Mouse (Mus musculus): ENCODE measurements around the gene Spata5.
"Not testable (repeated sequence)": the region's sequence is repeated elsewhere in the genome, so short reads cannot be mapped to it uniquely, and the experiment has no call there.

The Spata5 gene

DNA sequence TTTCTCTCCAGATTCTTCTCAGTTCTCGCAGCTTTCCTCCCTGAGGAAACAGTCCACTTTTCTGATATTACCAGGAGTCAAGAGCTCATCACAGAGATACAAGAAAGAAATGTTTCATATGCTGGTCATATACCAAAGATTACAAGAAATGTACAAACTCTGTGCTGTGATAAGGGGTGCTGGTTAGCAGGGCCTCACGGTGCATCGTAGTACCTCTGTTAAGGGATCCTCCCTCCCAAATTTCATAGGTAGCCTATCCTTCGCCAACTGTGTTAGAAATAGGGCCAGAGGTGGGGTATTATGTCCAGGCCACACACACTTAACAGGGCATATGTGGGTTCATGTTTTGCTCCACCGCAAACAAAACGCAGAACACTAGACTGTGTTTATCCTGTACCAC lies 157.1 kb downstream of the Spata5 start:
- no peak for DNase-seq

DNA sequence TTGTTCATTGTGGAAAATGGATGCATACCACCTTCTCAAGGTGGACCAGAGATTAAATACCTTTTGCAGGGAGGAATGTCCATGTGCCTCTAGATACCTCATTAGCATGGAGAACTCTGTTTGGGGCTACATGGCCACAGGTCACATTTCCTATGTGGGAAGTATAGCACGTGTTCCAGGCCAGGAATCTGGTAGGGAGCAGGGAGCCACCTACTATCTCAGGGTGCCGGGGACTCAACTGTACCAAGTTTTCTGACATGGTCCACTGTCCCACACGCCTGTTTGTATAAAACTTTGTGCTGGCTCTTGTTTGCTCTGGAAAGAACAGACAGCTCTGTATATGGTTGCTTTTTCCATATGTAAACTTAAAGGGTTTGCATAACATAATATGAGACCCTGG lies 158.0 kb downstream of the Spata5 start:
- DNase-seq = no peak

DNA sequence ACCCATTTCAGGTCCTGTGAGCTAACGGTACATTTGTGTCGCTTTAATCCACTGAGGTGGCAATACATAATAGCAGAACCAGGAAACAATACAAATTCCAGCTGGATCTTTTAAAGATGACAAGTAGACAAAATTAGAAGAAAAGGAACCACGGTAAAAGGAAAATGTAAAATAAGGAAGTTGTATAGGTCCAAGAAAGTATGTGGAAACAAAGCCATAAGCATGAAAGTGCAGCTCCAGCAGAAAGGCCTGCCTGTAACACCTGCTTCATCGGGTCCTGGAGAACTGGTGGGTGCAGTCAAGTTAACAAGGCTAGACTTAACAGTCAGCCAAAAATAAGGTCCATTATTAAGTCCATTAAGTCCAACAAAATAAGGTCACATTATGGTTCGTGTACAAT lies 164.9 kb downstream of the Spata5 start:
- no peak for DNase-seq

DNA sequence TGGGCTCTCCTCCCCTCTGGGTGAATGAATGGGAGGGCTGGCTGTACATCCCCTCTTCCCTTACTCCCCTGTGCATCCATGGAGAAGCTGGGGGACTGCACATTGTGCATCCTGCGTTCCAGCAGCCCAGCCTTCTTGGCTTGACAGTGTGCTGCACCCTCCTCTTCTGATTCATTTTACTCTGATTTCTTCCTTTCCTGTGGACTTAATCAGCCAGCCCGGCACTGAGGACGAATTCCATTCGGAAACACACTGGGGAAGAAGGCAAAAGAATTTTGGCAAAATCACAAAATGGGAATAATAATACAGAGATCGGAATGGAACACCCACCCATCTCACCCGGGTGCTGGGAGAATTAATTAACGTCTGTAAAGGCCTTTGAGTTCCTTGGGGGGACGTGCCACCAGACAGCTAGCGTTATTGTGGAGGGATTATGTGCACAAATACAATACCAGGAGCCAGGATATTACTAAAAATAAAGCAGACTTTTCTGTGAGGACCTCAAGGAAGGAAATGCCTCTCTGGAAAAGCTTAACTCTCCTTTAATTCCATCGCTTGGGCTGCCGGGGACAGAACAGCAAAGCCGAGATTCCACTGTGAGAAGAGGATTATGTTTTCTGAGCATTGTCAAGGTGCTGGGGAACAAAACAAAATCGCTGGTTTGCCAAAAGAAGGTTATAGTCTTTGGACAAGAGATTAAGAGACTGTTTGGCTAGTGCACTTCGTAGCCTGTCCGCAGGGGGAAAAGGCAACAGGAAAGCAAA lies 166.5 kb downstream of the Spata5 start:
- DNase-seq = no peak

DNA sequence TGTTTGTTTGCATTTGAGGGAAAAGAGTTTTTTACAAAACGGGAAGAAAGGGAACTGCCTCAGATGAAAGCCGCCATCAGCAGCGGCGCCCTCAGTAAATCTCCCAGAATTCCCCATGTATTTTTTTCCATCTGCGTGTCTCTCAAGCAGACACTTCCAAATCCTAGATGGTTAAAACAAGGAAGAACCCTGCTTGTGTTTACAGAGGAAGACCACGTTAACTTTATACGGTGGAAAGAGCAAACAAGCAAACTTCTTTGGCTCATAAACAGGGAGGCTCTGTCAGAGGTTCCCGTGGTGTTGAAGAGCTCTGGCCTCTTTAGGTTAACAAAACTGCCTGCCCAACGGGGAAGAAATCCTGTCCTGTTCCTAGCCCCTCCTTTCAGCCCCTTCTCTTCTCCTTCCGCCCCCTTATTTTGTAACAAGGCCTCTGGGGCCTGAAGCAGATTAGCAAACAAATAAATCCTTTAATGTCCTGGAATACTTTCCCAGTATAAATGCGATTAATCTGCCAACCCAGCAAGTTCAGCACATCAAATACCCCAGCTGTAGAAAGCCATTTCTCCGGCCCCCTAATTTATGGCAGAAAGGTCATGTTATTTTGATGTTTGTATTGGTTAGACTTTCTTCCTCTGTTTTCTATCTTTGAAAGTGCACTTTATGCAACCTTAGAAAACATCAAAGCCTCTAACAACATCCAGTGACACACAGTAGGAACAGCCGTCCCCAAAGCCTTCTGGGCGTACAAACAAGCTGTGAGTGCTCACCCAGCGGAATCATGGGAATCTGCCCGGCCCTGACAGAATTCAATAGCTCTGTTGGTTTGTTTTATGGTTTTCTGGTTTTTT lies 167.3 kb downstream of the Spata5 start:
- DNase-seq = no peak

DNA sequence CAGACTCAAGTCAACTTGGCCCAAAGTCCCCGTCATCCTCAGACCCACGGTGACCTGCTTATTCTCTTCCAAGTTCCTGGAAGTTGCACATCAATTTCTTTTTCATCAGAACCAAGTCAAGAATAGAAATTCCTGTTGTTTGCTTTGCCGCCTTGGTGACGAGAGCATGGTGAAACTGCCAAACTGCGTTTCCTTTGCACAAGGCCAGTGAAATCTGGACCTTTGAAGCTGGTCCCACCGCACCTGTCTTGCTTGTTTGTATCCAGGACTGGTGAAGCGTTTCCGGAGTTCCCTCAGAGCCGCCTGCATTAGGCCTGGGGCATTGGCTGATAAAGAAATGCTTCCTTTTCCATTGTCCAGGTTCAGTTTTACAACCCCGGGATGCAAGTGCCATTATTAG lies 176.0 kb downstream of the Spata5 start:
- no peak for DNase-seq

DNA sequence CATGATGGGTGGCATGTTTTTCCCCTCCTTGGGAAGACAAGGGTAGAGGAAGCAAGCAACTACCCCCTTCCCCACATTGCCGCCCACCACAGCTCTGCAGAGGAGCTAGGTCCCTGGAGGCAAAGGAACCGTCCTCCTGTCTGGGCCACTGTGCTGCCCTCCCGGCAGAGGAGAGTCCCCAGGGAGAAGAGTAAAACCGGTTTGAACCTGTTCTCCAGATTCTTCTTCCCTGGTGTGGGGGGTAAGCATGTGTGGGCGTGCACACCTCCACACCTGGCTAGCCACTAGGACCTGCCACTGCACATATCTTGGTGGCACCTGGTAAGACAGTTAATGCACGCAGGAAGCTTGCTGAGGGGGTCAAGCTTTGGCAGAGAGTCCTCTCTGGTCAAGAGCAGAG lies 176.8 kb downstream of the Spata5 start:
- no peak for DNase-seq

DNA sequence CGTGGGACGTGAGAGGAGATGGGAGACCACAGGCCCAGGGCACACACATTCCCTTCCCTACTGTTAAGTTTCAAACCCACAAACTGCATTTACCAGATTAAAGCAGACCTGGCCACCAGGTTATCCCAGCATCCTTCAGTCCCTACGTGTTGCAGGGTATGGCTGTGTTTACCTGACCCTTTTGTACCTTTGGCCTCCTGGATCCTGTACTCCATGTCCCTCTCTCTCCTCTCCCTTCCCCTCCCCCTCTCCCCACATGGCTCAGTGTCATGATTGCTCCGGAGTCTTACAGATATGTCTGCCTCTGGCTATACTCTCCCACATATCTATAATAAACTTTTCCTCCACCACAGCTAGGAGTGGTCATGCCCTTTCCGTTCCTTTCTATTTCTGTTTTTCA lies 177.5 kb downstream of the Spata5 start:
- DNase-seq = no peak

DNA sequence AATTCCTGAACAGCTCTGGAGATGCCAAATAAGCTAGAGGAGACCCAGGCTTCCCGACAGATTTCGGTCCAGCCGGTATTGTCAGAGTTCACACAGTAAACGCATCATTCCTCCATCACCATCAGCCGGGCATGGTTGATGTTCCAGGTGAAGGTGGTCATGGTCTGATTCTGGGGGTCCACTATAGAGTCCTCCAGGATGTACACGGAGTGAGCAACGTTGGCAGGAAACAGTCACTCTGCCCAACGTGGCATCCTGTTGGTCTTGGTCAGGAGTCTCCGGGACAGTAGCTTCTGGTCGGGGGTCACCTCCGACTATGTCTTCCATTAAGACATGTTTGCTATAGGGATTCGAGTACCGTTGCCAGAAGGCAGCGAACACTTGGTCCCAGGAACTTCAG lies 179.9 kb downstream of the Spata5 start:
- DNase-seq = not testable (repeated sequence)

DNA sequence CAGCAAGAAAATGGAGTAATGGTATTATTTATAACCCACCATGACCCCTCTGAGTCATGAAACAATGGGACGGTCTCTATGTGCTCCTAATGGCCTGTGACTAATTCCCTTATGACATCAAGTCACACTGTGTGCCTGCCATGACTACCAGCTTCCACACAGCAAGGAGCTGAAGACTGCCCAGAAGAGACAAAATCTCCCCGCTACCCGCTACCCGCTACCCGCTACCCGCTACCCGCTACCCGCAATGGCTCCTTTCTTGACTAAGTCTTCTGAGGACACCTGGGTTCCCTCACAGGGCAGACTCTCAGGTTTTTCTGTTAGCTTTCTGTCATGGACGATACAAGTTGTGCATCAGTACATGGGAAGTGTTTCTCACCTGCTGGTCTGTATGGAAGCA lies 182.7 kb downstream of the Spata5 start:
- DNase-seq = no peak

DNA sequence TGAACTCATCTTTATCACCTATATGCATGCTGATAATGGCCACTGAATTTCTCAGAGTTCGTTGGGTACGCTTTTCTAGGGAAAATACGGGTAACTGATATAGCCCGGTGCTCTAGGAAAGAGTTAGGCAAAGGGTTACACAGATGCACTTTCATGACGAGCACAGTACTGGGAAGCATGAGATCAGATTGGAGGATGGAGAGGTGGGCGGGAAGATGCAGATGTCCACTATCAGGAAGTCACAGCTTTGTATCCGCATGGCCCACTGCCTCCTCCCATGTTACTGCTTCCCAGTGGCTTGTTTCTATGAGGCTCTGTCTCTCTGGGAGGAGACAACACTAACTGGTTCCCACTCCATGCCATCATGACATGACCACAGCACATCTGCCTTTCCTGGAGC lies 183.2 kb downstream of the Spata5 start:
- no peak for DNase-seq

DNA sequence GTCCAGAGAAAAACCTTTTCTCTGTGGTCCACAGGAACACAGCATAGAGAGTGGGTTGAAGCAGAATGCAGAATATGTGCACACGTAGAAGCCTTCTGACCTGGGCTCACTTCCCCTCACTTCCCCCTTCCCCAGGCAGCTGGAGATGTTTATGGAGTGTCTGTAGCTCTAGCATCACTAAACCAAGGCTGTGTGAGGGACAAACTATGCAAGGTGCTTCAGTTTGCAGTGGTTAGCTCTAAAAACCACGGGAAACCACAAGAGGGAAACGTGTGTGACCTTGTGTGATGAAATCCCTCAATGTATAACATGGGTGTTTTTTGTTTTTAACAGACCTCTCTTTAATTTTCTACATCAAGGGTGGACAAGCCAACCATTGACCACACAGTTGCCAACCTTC lies 183.8 kb downstream of the Spata5 start:
- no peak for DNase-seq

DNA sequence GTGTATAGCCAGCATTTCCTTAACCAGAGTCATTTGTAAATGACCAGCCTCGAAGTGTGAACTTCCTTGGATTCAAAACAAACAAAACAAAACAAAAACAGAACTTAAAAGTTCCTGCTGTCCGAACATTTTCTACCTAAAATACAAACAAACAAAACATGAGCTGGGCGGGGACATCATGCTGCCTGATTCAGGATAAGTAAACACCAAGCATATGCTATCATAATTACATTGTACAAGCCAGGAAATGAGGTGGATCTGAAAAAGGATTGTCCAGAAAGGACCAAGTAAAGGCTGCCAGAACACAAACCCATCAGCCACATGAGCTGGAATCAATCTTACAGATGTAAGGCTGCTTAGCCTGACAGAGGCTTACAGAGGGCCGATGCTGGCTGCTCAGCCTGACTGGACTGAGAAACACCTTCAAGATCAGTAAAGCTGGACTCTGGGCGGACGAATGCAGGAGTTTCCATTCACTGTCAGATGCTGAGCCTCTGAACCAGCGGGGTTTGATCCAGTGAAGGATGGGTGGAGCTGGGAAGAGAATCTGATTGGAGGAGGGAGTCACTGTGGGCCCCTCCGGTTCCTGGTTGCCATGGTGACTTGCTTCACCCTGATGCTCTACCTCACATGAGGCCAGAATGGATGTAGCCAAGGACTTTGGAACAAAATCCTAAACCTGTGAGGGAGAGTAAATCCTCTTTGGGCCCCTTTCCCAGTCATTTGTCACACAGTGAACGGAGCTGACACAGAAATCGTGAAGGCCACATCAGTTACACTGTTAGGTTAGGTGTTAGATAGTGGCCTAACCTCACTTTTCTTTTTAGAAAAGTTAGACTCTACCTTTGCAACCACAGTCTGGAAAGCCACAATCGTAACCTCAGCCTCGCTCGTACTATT lies 185.5 kb downstream of the Spata5 start:
- peak; percentile 52 to 56 for DNase-seq

DNA sequence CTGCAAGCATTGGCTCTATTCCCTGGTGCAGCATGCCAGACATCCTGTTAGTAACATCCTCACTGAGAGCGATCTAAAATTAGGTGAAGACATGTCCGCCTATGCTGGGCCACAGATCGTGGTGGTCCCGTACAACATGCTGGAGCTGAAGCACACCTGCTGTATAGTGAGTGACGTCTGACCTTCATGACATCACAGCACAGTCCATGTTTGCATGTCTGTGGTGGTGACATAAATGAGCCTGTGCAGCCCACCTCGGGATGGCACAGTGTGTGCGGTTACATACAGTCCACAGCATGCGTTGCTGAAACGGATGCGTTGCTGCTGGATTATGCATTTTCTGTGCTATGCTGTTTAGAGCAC lies 186.2 kb downstream of the Spata5 start:
- peak in 1 of 2 experiments; percentile 60 for DNase-seq

DNA sequence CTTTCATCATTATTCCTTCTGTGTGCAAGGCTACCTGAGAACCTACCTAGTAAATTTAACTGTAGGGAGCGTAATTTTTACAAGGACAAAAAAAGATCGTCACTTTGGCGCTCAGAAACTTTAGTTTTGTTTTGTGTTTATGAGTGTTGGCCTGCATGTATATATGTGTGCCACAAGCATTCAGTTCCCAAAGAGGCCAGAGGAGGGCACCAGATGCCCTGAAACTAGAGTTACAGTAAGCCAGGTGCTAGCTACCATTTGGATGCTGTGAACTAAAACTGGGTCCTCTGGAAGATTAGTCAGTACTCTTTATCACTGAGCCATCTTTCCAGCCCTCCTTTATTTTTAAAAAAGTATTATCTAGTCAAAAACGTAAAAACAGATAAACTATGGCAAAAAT lies 189.2 kb downstream of the Spata5 start:
- no peak for DNase-seq

DNA sequence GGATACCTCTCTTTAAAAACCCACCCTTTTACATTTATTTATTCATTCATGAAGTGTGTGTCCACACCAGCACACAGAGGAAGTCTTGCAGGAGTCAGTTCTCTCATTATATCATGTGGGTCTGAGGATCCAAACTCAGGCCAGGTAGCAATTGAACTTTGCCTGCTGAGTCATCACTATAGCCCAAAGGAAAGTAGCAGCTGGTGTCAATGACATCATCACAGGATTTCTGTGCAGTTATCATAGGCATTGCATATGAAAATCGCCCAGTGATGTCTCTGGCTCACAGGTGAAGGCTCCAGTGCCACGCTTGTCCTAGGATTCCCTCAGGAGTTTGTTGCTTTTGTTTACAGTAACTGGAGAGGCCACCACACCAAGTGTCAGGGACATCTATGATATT lies 191.0 kb downstream of the Spata5 start:
- DNase-seq = no peak

DNA sequence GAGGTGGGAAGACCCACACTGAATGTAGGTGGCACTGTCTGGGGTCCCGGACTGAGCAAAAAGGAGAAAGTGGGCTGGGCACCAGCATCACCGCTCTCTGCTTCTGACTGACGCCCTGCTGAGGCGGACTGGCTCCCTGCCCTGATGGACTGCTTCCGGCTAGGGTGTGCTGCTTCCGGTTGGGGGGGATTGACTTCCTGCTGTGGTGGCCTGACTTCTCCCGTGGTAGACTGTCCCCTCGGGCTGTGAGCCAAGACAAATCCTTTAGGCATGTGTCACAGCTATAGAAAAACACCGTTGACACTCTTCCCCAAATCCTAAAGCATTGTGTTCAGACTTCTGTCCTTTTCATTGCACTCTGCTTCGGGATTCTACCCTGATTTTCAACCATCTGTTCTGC lies 194.0 kb downstream of the Spata5 start:
- DNase-seq = no peak

DNA sequence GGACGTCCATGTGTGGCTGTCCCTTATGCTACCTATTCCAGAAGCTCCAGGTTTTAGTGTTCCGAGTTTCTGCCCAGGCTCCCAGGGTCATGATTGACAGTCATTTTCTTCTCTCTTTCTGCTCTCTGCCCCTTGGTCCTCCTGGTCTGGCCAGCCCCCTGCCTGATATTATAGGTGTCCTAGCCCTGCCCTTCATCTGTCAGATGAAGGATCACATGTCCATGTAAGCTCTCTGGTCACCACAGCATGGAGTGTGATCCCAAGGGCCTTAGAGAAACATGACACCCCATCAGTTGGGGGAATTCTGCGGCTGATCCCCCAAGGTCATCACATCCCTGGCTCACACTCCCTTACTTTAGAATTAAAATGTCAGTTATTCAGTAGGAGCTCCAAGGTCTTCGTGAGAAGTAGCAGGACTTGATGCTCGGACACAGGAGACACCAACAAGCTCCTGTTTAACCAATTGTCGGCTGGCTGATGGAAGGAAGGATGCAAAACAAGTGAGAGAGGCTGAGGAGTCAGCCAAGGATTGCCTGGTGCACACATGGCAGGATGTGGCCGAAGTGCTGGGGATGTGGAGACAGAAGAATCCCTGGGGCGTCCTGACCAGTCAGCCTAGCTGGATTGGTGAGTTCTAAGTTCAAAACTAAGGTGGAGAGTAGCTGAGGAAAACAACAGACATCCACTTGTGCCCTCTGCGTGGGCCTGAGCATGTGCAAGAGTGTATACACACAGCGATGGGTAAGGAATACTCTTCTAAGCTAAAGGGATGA lies 195.4 kb downstream of the Spata5 start:
- no peak for DNase-seq

DNA sequence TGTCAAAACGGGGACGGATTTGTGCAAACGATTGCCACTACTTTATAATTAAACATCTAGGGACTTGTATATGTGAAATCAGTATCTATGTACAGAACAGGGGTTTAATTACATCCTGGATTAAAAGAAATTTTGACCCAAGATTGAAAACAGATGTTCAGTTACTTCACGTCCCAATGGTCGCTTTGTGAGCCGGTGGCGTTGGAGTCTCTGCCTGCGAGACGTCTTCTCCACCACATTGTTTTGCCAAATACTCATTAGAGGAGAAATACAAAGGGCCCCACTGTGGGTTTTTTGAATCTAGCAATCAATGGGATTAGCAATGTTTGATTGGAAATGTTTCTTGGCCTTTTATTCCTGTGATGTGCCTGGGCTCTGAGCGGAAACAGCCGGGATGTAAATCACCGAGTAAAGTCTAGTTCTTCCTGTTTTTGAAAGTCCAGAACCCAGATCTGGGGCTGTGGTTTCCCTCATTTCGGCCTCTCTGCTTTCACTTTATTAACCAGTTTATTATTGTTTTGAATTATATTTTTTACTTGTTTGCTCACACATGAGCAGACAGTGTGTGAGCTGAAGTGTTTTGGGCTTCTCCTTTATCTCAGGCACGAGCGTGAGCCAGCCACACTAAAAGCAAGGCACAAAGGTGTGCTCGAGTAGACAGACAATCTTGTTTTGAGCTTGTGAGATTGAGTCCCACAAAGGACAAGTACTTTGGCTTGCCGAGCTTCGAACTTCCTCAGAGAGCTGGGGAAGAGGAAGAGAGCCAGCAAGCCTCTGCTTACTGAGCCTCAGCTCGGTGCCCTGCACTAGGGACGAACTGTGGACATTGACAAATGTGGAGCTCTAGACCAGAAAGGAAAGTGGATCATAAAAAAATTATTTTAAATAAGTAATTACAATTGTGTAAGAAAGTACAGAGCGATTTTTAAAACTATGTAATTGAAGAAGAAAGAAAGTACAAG lies 197.2 kb downstream of the Spata5 start:
- DNase-seq = no peak

Measured in cerebellum, postnatal 25 days (tissue).